Mouse (Mus musculus) Muller cell, postnatal 12 days (primary cell): ENCODE results near the gene Clec2g.

Source experiments
- DNase-seq: peaks from one replicate; pipeline ENCODE4 v3.0.0-alpha.2; 2015; ENCODE audit errors: inconsistent ontology term

Gene Clec2g

GRCm38 (mm10) chr6:129012966-129013365, 78.8 kb downstream of the Clec2g start:
- DNase-seq = no peak

- no peak for DNase-seq
Measured at GRCm38 (mm10) chr6:129013762-129014276, 79.6 kb downstream of the Clec2g start.

GRCm38 (mm10) chr6:129014399-129014798, 80.2 kb downstream of the Clec2g start:
- no peak for DNase-seq

- DNase-seq = no peak
Measured at GRCm38 (mm10) chr6:129027451-129028248, 93.5 kb downstream of the Clec2g start.

GRCm38 (mm10) chr6:129030175-129030824, 96.1 kb downstream of the Clec2g start:
- no peak for DNase-seq

GRCm38 (mm10) chr6:129030964-129031363, 96.8 kb downstream of the Clec2g start:
- DNase-seq = no peak

- DNase-seq = no peak
Measured at GRCm38 (mm10) chr6:129033397-129033796, 99.2 kb downstream of the Clec2g start.
